Mouse (Mus musculus) heart, adult 2 months (tissue): Measurements from ENCODE around the gene Rab11fip4.

ENCODE experiments used
- CTCF ChIP-seq: fragments of 200-600 bp; IDR thresholded peaks from 2 replicates; pipeline ENCODE4 v1.8.1; 2022; ENCODE audit warnings: antibody characterized with exemption, mild to moderate bottlenecking, moderate library complexity
- POLR2A ChIP-seq: fragments of 200-500 bp; IDR thresholded peaks from 2 replicates; pipeline ENCODE4 v1.6.1; 2011; ENCODE audit warnings: mild to moderate bottlenecking, low read depth, low read length, control low read depth; ENCODE audit not compliant: insufficient read depth

GRCm38 (mm10) chr11:79701466-79701865 is 110.5 kb downstream of the Rab11fip4 start:
- no peak for TF ChIP-seq CTCF
- no peak for TF ChIP-seq POLR2A
